Mouse (Mus musculus): Measurements from ENCODE around the gene Rsph1.

GRCm38 (mm10) chr17:31232251-31233010 is 44.8 kb downstream of the Rsph1 start:
- no peak for TF ChIP-seq POLR2A (IDR thresholded peaks at IDR 0.05; ENCODE audit: insufficient read length, low read depth)
- no peak for TF ChIP-seq MYOG (IDR thresholded peaks at IDR 0.05; ENCODE audit: control insufficient read depth in 1 of 3, insufficient read depth in 1 of 3, insufficient read length in 2 of 3, low read depth in 2 of 3)
- no peak for TF ChIP-seq USF1 (IDR thresholded peaks at IDR 0.05; ENCODE audit: low read depth)
